Mouse (Mus musculus): ENCODE data around the gene Itgb4. TPM values are rescaled to one million over a fixed set of nuclear protein-coding genes. Genes with fewer than 3 reads are reported as not detected.
"Not testable (repeated sequence)": the region's sequence is repeated elsewhere in the genome, so short reads cannot be mapped to it uniquely, and the experiment has no call there.

Itgb4 gene
- polyA plus RNA-seq, 1 experiment from 2014 or later = 0.72 TPM

DNA sequence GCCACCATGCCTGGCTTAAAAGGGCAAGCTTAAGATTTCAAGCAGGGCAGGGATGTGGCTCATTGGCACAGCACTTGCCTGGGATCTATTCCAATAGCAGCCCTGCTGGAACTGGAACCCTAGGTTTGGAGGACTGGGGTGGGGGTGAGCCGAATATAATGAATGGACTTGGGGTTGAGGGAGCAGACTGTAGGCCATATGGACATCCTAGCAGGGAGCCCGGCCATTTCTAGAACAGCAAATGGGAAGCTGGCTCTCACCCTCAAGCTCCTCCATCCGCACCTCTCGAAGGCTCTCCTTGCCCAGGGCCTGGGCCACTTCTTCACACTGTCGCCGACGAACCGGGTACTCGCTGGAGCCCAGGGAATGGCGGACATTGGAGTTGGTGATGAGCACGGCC, 35.2 kb downstream of the Itgb4 start:
- Histone ChIP-seq H3K27ac (ENCODE audit: low read depth, low read length) (no peak overlapping the region), H3K9me3 (ENCODE audit: control insufficient read depth, low read length) (no peaks in the 10 kb centered on the region), H3K4me3 (ENCODE audit: low read depth, low read length) (no peak overlapping the region), H3K4me1 (ENCODE audit: control insufficient read depth, insufficient read depth, low read length) (peaks cover 14% of the 10 kb centered on the region), H3K4me2 (ENCODE audit: low read depth) (no peak overlapping the region), H3K36me3 (ENCODE audit: control insufficient read depth, insufficient read depth, low read length) (peaks cover 2% of the 10 kb centered on the region; the same call in 1 of the 2 replicates), H3K9ac (ENCODE audit: low read length) (no peak overlapping the region), H3K27me3 (ENCODE audit: control insufficient read depth, insufficient read depth, low read length) (no peaks in the 10 kb centered on the region)
- WGBS = 97% methylated on average over 11 of the region's 11 CpGs
- DNase-seq (ENCODE audit: low spot score) (no peak), ATAC-seq (ENCODE audit: insufficient read depth, low FRiP score, low TSS enrichment) (no peak)

DNA sequence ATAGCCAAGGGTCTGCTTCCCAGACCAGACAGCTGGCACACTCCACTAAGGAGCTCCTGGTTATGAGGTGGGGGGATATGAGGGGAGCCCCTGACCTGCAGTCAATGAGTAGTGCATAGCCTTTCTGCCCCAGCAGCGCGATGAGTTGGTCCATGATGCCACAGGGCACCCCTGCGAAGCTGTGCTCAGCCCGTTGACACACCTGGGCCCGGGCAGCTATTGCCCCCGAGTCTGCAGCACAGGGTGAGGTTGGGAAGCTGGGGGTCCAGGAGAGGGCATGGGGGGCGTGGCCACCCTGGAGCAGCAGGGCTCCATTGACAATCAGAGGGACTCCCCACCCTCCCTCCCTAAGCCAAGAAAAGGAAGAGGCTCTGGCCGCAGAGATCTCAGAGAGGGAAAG, 35.6 kb downstream of the Itgb4 start:
- H3K4me2 ChIP-seq (ENCODE audit: low read depth) = no peak overlapping the region
- no peak for DNase-seq (ENCODE audit: low spot score)
- no peak overlapping the region for H3K4me3 ChIP-seq (ENCODE audit: low read depth, low read length)
- no peak overlapping the region for H3K27ac ChIP-seq (ENCODE audit: low read depth, low read length)
- H3K36me3 ChIP-seq (ENCODE audit: control insufficient read depth, insufficient read depth, low read length) = peaks cover 2% of the 10 kb centered on the region; the same call in 1 of the 2 replicates
- peaks cover 13% of the 10 kb centered on the region for H3K4me1 ChIP-seq (ENCODE audit: control insufficient read depth, insufficient read depth, low read length)
- no peak for ATAC-seq (ENCODE audit: insufficient read depth, low FRiP score, low TSS enrichment)
- no peaks in the 10 kb centered on the region for H3K9me3 ChIP-seq (ENCODE audit: control insufficient read depth, low read length)
- 90% methylated on average over 8 of the region's 8 CpGs for WGBS
- no peak overlapping the region for H3K9ac ChIP-seq (ENCODE audit: low read length)
- H3K27me3 ChIP-seq (ENCODE audit: control insufficient read depth, insufficient read depth, low read length) = no peaks in the 10 kb centered on the region

DNA sequence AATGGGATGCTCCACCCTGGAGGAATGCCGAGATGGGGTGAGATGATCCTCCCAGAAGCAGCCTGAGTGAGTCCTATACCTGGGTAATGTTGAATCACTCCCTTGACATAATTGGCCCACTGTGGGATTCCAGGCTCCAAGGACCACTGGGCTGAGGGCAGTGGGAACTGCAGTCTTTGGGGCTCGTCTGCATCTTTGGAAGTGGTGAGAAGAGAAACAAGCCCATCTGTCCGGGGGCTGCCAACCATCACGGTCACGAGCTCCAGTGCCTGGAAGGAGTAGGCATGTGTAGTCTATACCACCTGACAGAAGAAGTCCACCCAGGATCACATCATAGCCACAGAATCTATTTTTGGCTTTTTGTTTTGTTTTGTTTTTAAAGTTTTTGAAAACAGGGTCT, 36.4 kb downstream of the Itgb4 start:
- no peak for DNase-seq (ENCODE audit: low spot score)
- no peak overlapping the region for H3K9ac ChIP-seq (ENCODE audit: low read length)
- ATAC-seq (ENCODE audit: insufficient read depth, low FRiP score, low TSS enrichment) = no peak
- H3K27me3 ChIP-seq (ENCODE audit: control insufficient read depth, insufficient read depth, low read length) = no peaks in the 10 kb centered on the region
- H3K9me3 ChIP-seq (ENCODE audit: control insufficient read depth, low read length) = no peaks in the 10 kb centered on the region
- peaks cover 2% of the 10 kb centered on the region; the same call in 1 of the 2 replicates for H3K36me3 ChIP-seq (ENCODE audit: control insufficient read depth, insufficient read depth, low read length)
- H3K4me3 ChIP-seq (ENCODE audit: low read depth, low read length) = no peak overlapping the region
- peaks cover 9% of the 10 kb centered on the region for H3K4me1 ChIP-seq (ENCODE audit: control insufficient read depth, insufficient read depth, low read length)
- H3K27ac ChIP-seq (ENCODE audit: low read depth, low read length) = no peak overlapping the region
- no peak overlapping the region for H3K4me2 ChIP-seq (ENCODE audit: low read depth)
- 87% methylated on average over 5 of the region's 5 CpGs for WGBS

DNA sequence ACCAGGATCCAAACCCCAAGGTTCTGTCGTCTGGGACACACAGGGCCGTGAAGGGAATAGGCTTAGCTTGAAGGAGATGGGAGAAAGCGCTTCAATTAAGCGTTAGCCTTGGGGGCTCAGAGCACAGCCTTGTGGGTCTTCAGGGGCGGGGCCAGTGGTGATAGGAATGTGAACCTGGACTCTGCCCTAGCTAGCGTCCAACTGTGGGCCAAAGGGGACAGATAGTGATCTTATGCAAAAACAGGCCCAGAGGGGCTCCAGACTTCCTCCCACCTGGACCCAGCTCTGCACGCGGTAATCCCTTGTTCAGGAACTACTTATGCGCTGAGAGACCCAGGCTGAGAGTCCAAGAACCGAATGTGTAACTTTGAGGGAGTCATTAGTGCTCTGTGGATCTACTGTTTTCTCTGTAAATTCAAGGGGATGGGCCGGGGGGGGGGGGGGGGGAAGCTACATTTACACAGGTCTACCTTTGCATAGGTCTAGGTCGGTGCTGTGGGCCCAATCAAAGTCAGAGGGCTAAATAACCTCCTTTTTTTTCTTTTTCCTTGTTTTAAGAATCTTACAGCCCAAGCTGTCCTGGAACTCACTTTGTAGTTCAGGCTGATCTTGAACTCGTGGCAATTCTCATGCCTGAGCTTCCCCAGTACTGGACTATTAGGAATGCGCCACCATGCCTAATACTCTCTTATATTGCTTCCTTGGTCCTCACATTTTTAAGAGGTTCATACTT, 37.2 kb downstream of the Itgb4 start:
- peak overlapping the region; percentile 64 for H3K4me3 ChIP-seq (ENCODE audit: low read depth, low read length)
- no peaks in the 10 kb centered on the region for H3K9me3 ChIP-seq (ENCODE audit: control insufficient read depth, low read length)
- 30% methylated on average over 14 of the region's 14 CpGs for WGBS
- peak overlapping the region; percentile 87 for H3K4me2 ChIP-seq (ENCODE audit: low read depth)
- ATAC-seq (ENCODE audit: insufficient read depth, low FRiP score, low TSS enrichment) (no peak; the same call in 1 of the 2 replicates), DNase-seq (ENCODE audit: low spot score) (no peak)
- no peak overlapping the region for H3K27ac ChIP-seq (ENCODE audit: low read depth, low read length)
- peaks cover 2% of the 10 kb centered on the region; the same call in 1 of the 2 replicates for H3K36me3 ChIP-seq (ENCODE audit: control insufficient read depth, insufficient read depth, low read length)
- peaks cover 9% of the 10 kb centered on the region for H3K4me1 ChIP-seq (ENCODE audit: control insufficient read depth, insufficient read depth, low read length)
- H3K27me3 ChIP-seq (ENCODE audit: control insufficient read depth, insufficient read depth, low read length) = no peaks in the 10 kb centered on the region
- H3K9ac ChIP-seq (ENCODE audit: low read length) = peak overlapping the region; percentile 80

DNA sequence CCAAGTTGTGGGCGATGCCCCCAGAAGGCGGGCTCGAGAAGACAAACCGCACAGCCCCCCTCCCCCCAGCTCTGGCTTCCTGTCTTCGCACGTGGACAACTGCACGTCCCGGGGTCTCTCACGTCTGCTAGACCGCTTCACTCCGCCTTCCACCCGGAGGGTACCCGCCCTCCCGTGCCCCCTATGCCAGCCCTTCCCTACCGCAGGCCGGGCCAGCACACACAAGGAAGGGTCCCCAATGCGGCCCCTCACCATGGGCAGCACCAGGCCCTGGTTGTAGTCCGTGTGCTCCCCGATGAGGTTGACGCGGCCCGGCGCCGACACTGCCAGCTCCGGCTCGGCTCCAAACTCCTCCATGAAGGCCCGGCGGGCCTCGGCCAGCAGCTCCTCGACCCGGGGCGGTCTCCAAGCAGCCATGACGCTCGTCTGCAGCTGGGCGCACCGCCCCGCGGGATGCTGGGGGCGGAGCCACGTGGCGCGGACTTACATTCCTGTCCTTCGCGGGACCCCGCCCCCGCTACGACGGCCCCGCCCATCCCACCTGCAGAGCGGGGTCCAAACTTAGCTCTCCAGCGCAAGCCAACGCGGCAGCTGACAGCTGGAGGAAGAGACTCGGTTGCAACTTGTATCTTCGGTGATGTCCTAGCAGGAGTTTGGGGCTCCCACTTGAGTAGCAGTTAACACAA, 37.9 kb downstream of the Itgb4 start, which contains the start of gene Galk1:
Galk1 (minus strand) TSS at position 458 of the 686 bp plus-strand sequence.
- Histone ChIP-seq H3K4me3 (ENCODE audit: low read depth, low read length) (peak within 1 kb of the TSS; percentile 64), H3K4me1 (ENCODE audit: control insufficient read depth, insufficient read depth, low read length) (peaks cover 9% of the 10 kb centered on the region), H3K9me3 (ENCODE audit: control insufficient read depth, low read length) (no peaks in the 10 kb centered on the region), H3K36me3 (ENCODE audit: control insufficient read depth, insufficient read depth, low read length) (peaks cover 2% of the 10 kb centered on the region; the same call in 1 of the 2 replicates), H3K9ac (ENCODE audit: low read length) (peak within 1 kb of the TSS; percentile 80), H3K27me3 (ENCODE audit: control insufficient read depth, insufficient read depth, low read length) (no peaks in the 10 kb centered on the region), H3K27ac (ENCODE audit: low read depth, low read length) (peak within 1 kb of the TSS; percentile 78), H3K4me2 (ENCODE audit: low read depth) (peak within 1 kb of the TSS; percentile 87)
- DNase-seq (ENCODE audit: low spot score) (peak; percentile 94), ATAC-seq (ENCODE audit: insufficient read depth, low FRiP score, low TSS enrichment) (peak; percentile 76)
- WGBS = under 1% methylated on average over 55 of the region's 55 CpGs

DNA sequence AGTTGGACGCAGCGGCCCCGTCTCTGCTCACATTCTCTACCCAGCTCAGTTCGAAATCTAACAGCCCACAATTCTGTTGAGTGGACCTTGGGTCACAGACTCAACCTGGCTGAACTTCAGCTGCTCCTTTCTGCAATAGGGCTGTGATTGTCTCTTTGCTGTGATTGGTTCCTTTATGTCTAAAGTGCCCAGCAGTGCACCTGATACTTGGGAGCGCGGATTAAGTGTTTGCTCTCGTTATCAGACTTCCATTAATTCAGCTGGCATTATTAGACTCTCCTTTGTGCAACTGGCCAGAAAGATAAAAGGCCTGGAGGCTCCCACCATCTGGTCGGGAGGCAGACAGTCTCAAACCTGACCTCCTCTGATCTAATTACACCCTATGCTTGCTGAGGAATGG, 40.3 kb downstream of the Itgb4 start:
- no peak for DNase-seq (ENCODE audit: low spot score)
- no peak overlapping the region for H3K4me3 ChIP-seq (ENCODE audit: low read depth, low read length)
- no peak for ATAC-seq (ENCODE audit: insufficient read depth, low FRiP score, low TSS enrichment)
- peaks cover 9% of the 10 kb centered on the region for H3K4me1 ChIP-seq (ENCODE audit: control insufficient read depth, insufficient read depth, low read length)
- H3K9ac ChIP-seq (ENCODE audit: low read length) = no peak overlapping the region
- 69% methylated on average over 8 of the region's 8 CpGs for WGBS
- H3K36me3 ChIP-seq (ENCODE audit: control insufficient read depth, insufficient read depth, low read length) = no peaks in the 10 kb centered on the region
- H3K27ac ChIP-seq (ENCODE audit: low read depth, low read length) = no peak overlapping the region
- H3K4me2 ChIP-seq (ENCODE audit: low read depth) = no peak overlapping the region
- no peaks in the 10 kb centered on the region for H3K9me3 ChIP-seq (ENCODE audit: control insufficient read depth, low read length)
- H3K27me3 ChIP-seq (ENCODE audit: control insufficient read depth, insufficient read depth, low read length) = no peaks in the 10 kb centered on the region

DNA sequence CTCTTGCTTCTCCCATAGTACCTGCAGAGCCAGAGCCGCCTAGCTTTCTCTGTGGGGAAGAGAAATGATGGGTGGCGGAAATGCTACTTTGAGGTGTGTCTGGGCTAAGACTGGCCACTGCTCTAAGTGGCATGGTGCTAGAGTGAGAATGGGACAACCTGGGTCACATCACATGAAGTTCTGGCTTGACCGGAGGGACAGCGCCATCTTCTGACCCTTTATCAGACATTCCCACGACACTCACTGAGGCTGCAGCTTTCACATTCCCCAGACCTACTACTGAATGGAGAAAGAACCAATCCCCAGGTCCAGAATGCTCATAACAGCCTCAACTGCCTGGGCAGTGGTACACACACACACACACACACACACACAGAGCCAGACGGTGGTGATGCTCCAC, 43.6 kb downstream of the Itgb4 start:
- H3K27ac ChIP-seq (ENCODE audit: low read depth, low read length) = no peak overlapping the region
- H3K36me3 ChIP-seq (ENCODE audit: control insufficient read depth, insufficient read depth, low read length) = no peaks in the 10 kb centered on the region
- H3K4me1 ChIP-seq (ENCODE audit: control insufficient read depth, insufficient read depth, low read length) = peaks cover 2% of the 10 kb centered on the region; the same call in 1 of the 2 replicates
- no peaks in the 10 kb centered on the region for H3K27me3 ChIP-seq (ENCODE audit: control insufficient read depth, insufficient read depth, low read length)
- H3K4me2 ChIP-seq (ENCODE audit: low read depth) = no peak overlapping the region
- DNase-seq (ENCODE audit: low spot score) = peak; percentile 55
- no peak overlapping the region for H3K4me3 ChIP-seq (ENCODE audit: low read depth, low read length)
- WGBS = 17% methylated on average over 6 of the region's 6 CpGs
- no peak overlapping the region for H3K9ac ChIP-seq (ENCODE audit: low read length)
- ATAC-seq (ENCODE audit: insufficient read depth, low FRiP score, low TSS enrichment) = no peak
- no peaks in the 10 kb centered on the region for H3K9me3 ChIP-seq (ENCODE audit: control insufficient read depth, low read length)

DNA sequence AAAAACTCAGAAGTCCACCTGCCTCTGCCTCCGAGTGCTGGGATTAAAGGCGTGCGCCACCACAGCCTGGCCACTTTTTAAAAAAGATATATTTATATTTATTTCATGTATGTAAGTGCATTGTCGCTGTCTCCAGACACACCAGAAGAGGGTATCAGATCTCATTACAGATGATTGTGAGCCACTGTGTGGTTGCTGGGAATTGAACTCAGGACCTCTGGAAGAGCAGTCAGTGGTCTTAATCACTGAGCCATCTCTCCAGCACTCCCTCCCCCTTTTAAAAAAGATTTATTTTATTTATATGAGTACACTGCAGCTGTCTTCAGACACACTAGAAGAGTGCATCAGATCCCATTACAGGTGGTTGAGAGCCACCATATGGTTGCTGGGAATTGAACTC, 44.4 kb downstream of the Itgb4 start:
- H3K4me3 ChIP-seq (ENCODE audit: low read depth, low read length); H3K4me2 ChIP-seq (ENCODE audit: low read depth); ATAC-seq (ENCODE audit: insufficient read depth, low FRiP score, low TSS enrichment); DNase-seq (ENCODE audit: low spot score); H3K9ac ChIP-seq (ENCODE audit: low read length); H3K27ac ChIP-seq (ENCODE audit: low read depth, low read length); H3K36me3 ChIP-seq (ENCODE audit: control insufficient read depth, insufficient read depth, low read length); H3K9me3 ChIP-seq (ENCODE audit: control insufficient read depth, low read length); H3K27me3 ChIP-seq (ENCODE audit: control insufficient read depth, insufficient read depth, low read length); H3K4me1 ChIP-seq (ENCODE audit: control insufficient read depth, insufficient read depth, low read length): not testable (repeated sequence)
- 90% methylated on average over 4 of the region's 4 CpGs for WGBS
